Mouse (Mus musculus): ENCODE data around the gene Shkbp1.

Shkbp1 gene

GRCm38 (mm10) chr7:27308821-27309549, 46.8 kb downstream of the Shkbp1 start:
- no peak for DNase-seq

GRCm38 (mm10) chr7:27307551-27307950, 48.3 kb downstream of the Shkbp1 start:
- no peak for DNase-seq

GRCm38 (mm10) chr7:27306161-27307160, 49.4 kb downstream of the Shkbp1 start:
- no peak for DNase-seq

- no peak for DNase-seq
Measured at GRCm38 (mm10) chr7:27305091-27305730, 50.6 kb downstream of the Shkbp1 start.

DNA sequence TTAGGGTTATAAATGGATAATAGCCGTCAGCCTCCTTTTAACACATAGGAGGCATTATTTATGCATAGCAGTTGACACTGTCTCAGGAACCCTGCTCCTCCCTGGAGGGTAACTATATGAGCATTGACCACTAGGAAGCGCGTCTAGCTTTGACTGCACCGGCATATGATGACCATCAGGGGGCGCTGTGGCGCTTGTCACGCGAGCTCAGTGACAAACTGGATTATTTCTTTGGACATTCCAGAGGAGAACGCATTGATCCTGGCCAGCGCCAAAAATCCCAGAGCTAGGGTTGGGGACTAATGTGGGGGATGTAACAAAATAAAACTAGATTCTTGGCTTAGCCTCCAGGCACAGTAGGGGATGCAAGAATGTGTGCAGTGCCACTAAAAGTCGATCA, 53.6 kb downstream of the Shkbp1 start:
- DNase-seq: peak; percentile 63

- DNase-seq: peak; percentile 40
Measured at GRCm38 (mm10) chr7:27300801-27301200, 55.0 kb downstream of the Shkbp1 start.

DNA sequence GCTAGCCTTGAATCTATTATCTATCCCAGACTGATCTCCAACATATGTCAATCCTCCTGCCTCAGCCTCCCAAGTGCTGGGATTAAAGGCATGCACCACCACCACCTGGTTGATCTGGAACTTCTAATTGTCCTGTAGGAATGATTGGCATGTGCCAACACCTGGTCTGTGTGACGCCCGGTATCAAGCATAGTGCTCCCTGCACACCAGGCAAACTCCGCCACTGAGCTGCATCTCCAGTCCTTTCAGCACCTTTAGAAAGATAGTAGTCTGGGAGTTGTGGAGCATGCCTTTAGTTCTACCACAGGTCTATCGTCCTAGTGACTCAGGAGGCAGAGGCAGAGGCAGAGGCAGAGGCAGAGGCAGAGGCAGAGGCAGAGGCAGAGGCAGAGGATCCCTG, 55.5 kb downstream of the Shkbp1 start:
- no peak for DNase-seq

DNA sequence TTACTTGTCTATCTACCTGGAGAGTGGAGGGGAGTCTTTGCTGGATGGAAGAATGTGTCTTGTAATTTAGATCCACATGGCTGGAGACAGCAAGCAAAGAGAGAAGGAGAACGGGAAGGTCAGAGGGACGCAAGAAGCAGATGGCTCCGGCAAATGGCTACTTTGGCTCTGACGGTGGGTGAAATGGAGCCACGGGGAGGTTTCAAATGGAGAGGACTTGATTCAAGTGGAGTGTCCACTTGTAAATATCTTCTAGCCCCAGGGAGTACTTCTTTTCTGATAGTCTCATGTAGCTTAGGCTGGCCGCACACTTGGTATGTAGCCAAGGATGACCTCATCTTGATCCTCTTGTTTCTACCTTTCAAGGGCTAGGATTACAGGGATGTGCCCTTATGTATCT, 57.0 kb downstream of the Shkbp1 start:
- no peak for DNase-seq

GRCm38 (mm10) chr7:27298033-27298610, 57.7 kb downstream of the Shkbp1 start:
- DNase-seq: no peak

GRCm38 (mm10) chr7:27296518-27296917, 59.3 kb downstream of the Shkbp1 start:
- no peak for DNase-seq

GRCm38 (mm10) chr7:27295956-27296355, 59.9 kb downstream of the Shkbp1 start:
- no peak for DNase-seq
